Mouse (Mus musculus): Measurements from ENCODE around the gene Prap1.

DNA sequence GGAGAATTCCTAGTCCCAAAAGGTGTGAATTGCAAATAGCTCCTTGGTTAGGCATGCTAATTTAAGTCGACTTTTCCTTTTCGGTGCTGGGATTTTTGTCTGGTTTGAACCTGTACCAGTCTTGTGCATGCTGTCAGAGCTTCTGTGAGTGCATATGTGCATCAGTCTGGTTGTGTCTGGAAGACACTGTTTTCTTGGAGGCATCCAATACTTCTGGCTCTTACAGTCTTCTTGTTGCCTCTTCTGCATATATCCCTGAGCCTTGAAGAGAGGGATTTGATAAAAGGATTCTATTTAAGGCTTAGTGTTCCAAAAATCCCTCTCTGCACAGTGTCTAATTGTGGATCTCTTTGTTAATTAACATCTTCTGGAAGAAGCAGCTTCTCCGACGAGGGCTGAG is 39.1 kb upstream of the Prap1 start:
- no peak for TF ChIP-seq CTCF (IDR thresholded peaks at IDR 0.05; ENCODE audit: low read depth)
- TF ChIP-seq EP300 (IDR thresholded peaks at IDR 0.05; ENCODE audit: low read depth) = no peak
